Mouse (Mus musculus) small intestine, adult 2 months (tissue): ENCODE data around the gene Aldh9a1. TPM values are rescaled to one million over a fixed set of nuclear protein-coding genes. Genes with fewer than 3 reads are reported as not detected.
A peak's percentile ranks its signal among the peaks of the same experiment; 100 is the strongest.

Experiments
- H3K27ac ChIP-seq: fragments of 200-500 bp; 2 replicates; pipeline ENCODE4 v1.5.1; 2012; ENCODE audit warnings: low read depth, low read length, control low read depth, inconsistent platforms; ENCODE audit not compliant: insufficient read depth
- H3K27me3 ChIP-seq: fragments of 200-500 bp; 2 replicates; pipeline ENCODE4 v1.6.1; 2012; ENCODE audit warnings: mild to moderate bottlenecking, moderate library complexity, low read length, inconsistent platforms; ENCODE audit not compliant: control insufficient read depth, insufficient read depth
- H3K36me3 ChIP-seq: fragments of 200-500 bp; 2 replicates; pipeline ENCODE4 v1.6.1; 2012; ENCODE audit warnings: mild to moderate bottlenecking, low read length, control low read depth, inconsistent platforms; ENCODE audit not compliant: control insufficient read depth, insufficient read depth
- H3K4me1 ChIP-seq: fragments of 200-500 bp; 2 replicates; pipeline ENCODE4 v1.6.1; 2012; ENCODE audit warnings: low read length, inconsistent platforms, mixed read lengths; ENCODE audit not compliant: control insufficient read depth, insufficient read depth, insufficient read length
- H3K4me3 ChIP-seq: fragments of 200-500 bp; 2 replicates; pipeline ENCODE4 v1.5.1; 2012; ENCODE audit warnings: low read depth, mild to moderate bottlenecking, control low read depth, inconsistent platforms, low read length, moderate library complexity
- CTCF ChIP-seq: fragments of 200-500 bp; IDR thresholded peaks from 2 replicates; pipeline ENCODE4 v1.5.1; 2012; ENCODE audit warnings: low read depth, mild to moderate bottlenecking, control low read depth, inconsistent platforms, low read length, moderate library complexity, mixed read lengths; ENCODE audit not compliant: insufficient replicate concordance, insufficient read length; ENCODE audit errors: extremely low read depth
- POLR2A ChIP-seq: fragments of 200-500 bp; IDR thresholded peaks from 2 replicates; pipeline ENCODE4 v1.6.1; 2012; ENCODE audit warnings: low read depth, mild to moderate bottlenecking, control low read depth, inconsistent platforms, low read length, moderate library complexity
- WGBS: fragments of 180-500 bp; shearing (Covaris S2); methylation state at CpG from one replicate; pipeline ENCODE4 v1.1.7; 2018; 5-methylcytosine and 5-hydroxymethylcytosine counted together
- polyA plus RNA-seq: library from polyadenylated mRNA; depleted of rRNA; stranded (reverse); fragments of >200 nt; gene quantifications from 2 replicates; pipeline ENCODE4 v1.2.3, GENCODE M21; 2012

The Aldh9a1 gene
- polyA plus RNA-seq, 1 experiment, result 112 TPM

DNA sequence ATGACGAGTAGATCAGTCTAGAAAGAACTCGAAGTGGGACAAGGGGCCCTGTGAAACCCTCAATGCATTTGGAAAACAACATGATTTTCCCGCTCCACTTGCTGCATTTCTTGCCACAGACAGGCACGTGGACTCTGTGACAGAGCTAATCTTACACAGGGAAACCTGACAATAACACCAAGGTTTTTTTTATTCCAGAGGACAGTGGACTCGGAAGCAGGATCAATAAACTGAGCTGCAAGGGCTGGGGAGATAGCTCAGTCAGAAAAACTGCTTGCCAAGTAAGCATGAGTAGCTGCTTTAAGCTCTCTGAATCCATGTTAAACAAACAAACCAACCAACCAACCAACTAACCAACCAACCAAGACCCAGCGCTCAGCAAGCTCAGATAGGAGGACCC is 41.5 kb downstream of the Aldh9a1 start:
- peak overlapping the region; percentile 32; the same call in 1 of the 2 replicates for H3K4me3 ChIP-seq
- 46% methylated on average over 6 of the region's 6 CpGs for WGBS

DNA sequence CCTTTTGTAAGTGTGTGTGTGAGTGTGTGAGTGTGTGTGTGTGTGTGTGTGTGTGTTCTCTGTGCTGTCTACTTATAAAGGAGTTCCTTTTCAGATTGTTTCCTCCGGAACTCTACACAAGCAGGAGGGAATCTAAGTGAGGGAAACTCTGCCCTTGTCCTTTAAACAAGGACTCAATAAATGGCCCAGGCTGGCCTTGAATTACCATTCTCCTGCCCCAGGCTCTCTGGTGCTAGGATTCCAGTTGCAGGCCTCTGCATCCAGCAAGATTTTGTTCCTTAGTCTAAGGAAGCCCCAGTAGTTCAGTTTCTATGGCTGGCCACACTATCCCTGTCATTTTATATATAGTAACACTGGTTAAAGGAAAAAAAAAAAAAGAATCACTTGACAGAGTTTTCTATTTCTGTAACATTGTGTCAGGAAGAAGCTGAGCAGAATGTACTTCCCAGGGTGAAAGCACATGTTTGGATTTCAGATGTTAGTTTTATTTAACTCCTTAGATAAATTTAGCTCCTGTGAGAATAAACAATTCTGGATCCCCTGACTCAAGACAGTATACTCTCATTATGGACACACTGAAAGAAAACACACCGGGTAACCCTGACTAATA is 42.3 kb downstream of the Aldh9a1 start:
- Histone ChIP-seq H3K4me3 (peak overlapping the region; percentile 97), H3K36me3 (peaks cover 7% of the 10 kb centered on the region), H3K4me1 (peaks cover 23% of the 10 kb centered on the region), H3K27ac (peak overlapping the region; percentile 95), H3K27me3 (no peaks in the 10 kb centered on the region; the same call in 1 of the 2 replicates)
- no peak for TF ChIP-seq POLR2A
- WGBS, result 33% methylated on average over 2 of the region's 2 CpGs

More for the DNA sequence above, 41.5 kb downstream of the Aldh9a1 start:
- TF ChIP-seq CTCF, result no peak
- no peak for TF ChIP-seq POLR2A
- H3K27ac ChIP-seq, result peak overlapping the region; percentile 72
- H3K4me1 ChIP-seq, result peaks cover 27% of the 10 kb centered on the region
- H3K27me3 ChIP-seq, result no peaks in the 10 kb centered on the region
- peaks cover 7% of the 10 kb centered on the region for H3K36me3 ChIP-seq

DNA sequence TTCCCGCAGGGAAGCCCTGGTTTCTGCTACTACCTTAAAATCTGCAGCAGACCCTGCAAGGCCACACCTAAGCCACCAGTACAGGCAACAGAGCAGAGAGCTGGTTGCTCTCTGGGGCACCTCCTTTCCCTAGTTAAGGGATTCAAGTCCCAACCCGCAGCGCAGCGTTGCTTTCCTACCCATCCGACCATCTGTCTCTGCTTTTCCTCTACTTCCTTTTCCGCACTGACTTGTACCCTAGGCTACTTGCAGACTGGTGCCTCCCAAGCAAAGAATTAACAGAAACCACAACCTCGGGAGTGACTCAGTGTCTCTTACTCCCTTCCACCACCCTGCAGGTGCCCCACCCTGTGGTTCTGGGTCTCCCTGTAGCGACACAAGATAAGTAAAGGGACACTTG is 42.9 kb downstream of the Aldh9a1 start:
- Histone ChIP-seq H3K36me3 (peaks cover 7% of the 10 kb centered on the region), H3K4me1 (peaks cover 20% of the 10 kb centered on the region), H3K4me3 (peak overlapping the region; percentile 97), H3K27me3 (no peaks in the 10 kb centered on the region; the same call in 1 of the 2 replicates), H3K27ac (peak overlapping the region; percentile 95)
- TF ChIP-seq POLR2A, result peak; percentile 34; the same call in 1 of the 2 replicates
- TF ChIP-seq CTCF, result no peak
- WGBS, result 1% methylated on average over 8 of the region's 8 CpGs

DNA sequence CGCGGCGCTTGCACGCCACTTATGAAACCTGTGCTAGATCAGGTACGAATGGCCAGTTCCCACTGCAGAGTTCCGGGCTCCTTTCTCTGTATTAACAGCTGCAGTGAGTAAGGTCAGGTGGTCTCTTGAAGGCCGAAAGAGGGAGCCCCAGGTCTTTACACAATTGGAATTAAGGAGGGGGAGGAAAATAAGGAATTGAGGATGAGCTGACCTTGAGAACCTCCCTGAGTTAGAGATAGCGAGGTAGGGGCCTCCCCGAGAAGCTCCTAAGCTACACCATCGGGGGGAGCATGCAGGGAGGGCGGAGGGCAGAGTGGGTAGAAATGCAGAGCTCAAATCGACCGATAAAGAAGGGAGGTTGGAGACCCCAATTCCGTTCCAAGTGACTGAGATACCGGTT is 43.5 kb downstream of the Aldh9a1 start:
- TF ChIP-seq CTCF (no peak), POLR2A (no peak)
- peaks cover 14% of the 10 kb centered on the region for H3K4me1 ChIP-seq
- peak overlapping the region; percentile 97 for H3K4me3 ChIP-seq
- no peaks in the 10 kb centered on the region; the same call in 1 of the 2 replicates for H3K27me3 ChIP-seq
- peaks cover 6% of the 10 kb centered on the region for H3K36me3 ChIP-seq
- peak overlapping the region; percentile 95 for H3K27ac ChIP-seq
- WGBS, result 1% methylated on average over 15 of the region's 15 CpGs

DNA sequence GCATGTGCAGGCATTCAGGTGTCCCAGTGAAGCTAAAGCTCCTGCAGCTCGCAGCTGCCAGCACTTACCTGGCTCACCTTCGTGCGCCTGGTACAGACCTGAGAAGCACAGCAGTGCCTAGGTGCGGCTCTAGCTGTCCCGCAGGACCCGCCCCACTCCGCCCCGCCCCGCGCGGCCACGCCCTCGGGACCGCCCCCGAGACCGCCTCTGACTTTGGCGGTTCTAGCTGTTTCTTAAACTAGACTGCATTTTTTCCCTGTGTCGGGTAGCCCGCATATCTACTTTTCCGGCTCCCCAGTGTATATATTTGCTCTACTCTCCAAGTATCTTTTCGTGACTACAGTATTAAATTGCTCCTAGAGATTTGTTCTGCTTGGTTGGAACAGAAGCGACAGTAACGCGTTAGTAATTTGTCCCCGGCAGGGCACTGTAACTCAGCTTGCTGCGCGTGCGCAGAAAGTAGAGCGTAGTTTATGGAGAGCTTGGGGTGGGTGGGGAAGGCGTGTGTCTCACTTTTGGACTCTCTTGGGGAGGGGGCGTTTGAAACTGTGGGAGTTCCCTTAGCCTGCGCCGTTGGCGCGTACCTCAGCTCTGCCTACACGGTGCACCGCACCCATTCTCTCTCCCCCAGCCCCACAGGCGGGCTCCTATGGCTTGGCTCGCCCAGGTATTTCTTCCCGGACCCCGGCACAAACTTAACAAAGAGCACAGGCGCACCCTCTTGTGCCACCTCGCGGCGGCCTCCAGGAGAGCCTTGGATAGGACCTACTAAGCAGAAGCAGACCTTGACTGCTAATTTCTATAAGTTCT is 44.1 kb downstream of the Aldh9a1 start, which contains the start of gene Mgst3:
TSS of gene Mgst3 (minus strand) at position 159 of the 810 bp plus-strand sequence.
- Histone ChIP-seq H3K27ac (peak within 1 kb of the TSS; percentile 95), H3K4me3 (peak within 1 kb of the TSS; percentile 97), H3K4me1 (peaks cover 8% of the 10 kb centered on the region; the same call in 1 of the 2 replicates), H3K36me3 (no peaks in the 10 kb centered on the region; the same call in 1 of the 2 replicates), H3K27me3 (no peaks in the 10 kb centered on the region; the same call in 1 of the 2 replicates)
- 1% methylated on average over 45 of the region's 45 CpGs for WGBS
- TF ChIP-seq CTCF (peak; percentile 83), POLR2A (peak; percentile 97)

DNA sequence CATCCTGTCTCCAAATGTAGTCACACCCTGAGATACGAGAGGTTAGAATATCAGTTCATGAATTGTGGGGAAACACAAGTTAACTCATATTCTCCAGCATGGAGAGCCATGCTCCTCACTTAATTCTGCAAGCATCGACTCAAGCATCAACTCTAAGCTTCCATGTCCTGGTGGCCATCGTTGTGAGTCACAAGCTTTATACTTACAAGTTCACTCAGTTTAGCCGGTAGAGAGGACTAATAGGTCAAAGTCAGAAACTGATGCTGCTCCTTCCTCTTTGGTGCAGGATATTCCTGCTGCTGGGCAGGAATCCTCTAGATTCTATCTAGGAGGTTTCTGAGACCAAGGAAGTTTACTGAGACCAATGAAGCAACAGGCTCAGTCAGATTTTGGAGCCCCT is 55.4 kb downstream of the Aldh9a1 start:
- H3K4me3 ChIP-seq, result no peak overlapping the region
- 79% methylated on average over 4 of the region's 4 CpGs for WGBS
- peaks cover 8% of the 10 kb centered on the region for H3K27me3 ChIP-seq
- H3K27ac ChIP-seq, result no peak overlapping the region
- no peaks in the 10 kb centered on the region for H3K36me3 ChIP-seq
- H3K4me1 ChIP-seq, result no peaks in the 10 kb centered on the region
- TF ChIP-seq POLR2A (no peak), CTCF (no peak)

DNA sequence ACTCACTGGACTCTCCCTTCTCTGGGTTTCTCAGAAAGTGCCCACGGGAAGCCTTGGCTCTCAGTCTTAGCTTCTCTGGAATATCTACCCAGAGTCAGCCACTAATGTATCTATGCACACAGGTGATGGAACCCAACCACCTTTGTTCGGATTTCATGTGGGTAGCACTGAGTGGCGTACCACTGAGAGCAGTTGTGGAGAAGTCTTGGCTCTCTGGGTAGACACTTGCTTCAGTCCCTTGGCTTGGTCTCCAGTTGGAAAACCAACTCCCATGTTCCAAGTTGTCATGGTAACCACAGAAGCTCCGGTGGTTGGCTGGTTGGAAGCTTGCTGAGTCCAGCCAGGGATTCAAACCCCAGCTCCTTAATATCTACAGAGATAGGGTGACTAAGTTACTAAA is 59.8 kb downstream of the Aldh9a1 start:
- H3K4me1 ChIP-seq, result no peaks in the 10 kb centered on the region
- H3K27ac ChIP-seq, result no peak overlapping the region
- H3K36me3 ChIP-seq, result no peaks in the 10 kb centered on the region
- peaks cover 9% of the 10 kb centered on the region for H3K27me3 ChIP-seq
- TF ChIP-seq CTCF (no peak), POLR2A (no peak)
- H3K4me3 ChIP-seq, result no peak overlapping the region
- 73% methylated on average over 4 of the region's 4 CpGs for WGBS
